Mouse (Mus musculus): ENCODE measurements at regions not wholly inside any gene's neighbourhood (a gene's known extent, or its start where the extent isn't known, plus 50 kb on each side); places are given as distances from the start of the nearest gene placed in this dataset.
"Not testable (repeated sequence)": the region's sequence is repeated elsewhere in the genome, so short reads cannot be mapped to it uniquely, and the experiment has no call there.

DNA sequence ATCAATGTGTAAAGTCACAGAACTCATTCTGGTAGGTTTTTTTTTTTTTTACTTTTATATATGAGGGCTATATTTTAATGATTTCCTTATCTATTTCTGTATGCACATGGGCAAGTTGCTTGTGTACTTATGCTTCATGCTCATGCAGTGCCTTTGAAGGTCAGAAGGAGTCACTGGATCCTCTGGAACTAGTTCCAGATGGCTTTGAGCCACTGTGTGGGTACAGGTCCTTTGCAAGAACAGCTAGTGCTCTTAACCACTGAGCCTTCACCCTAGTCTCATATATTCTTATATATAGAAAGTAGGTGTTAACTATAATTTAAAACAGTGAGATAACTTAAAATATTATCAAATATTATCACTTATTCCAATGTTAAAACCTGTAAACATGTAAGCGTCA lies 212.4 kb downstream of the Faxc start:
- Histone ChIP-seq H3K9me3 (no peaks in the 10 kb centered on the region), H3K4me2 (replicated peaks) (no peak overlapping the region), H3K9ac (no peak overlapping the region), H3K36me3 (no peaks in the 10 kb centered on the region), H3K27me3 (replicated peaks) (no peaks in the 10 kb centered on the region), H3K27ac (no peak overlapping the region), H3K4me1 (replicated peaks) (no peaks in the 10 kb centered on the region), H3K4me3 (replicated peaks) (no peak overlapping the region)
- no peak for ATAC-seq
- WGBS = 95% methylated on average over 1 of the region's 1 CpGs

DNA sequence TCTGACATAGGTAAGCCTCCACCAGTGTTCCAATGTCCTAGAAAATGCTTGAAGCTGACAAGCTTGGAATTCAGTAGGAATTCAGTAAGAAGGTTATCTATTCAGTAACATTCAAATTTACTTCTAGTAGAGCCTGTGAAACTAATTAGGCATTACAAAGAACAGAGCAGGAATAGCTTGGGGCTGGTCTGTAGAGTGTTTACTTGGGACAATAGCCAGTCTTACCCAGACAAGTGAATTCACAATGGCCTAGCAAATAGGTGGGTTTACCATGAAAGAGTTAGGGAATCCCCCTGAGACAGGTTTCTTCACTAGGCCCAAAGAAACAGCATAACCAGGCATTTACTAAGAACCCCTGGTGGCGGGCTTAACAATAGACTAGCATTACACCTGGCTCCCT lies 212.5 kb upstream of the Fbxl4 start:
- not testable (repeated sequence) for H3K4me2 ChIP-seq (replicated peaks); H3K9me3 ChIP-seq; H3K9ac ChIP-seq; H3K27ac ChIP-seq; H3K4me3 ChIP-seq (replicated peaks); ATAC-seq; H3K36me3 ChIP-seq; H3K4me1 ChIP-seq (replicated peaks); H3K27me3 ChIP-seq (replicated peaks)
- WGBS = 72% methylated on average over 1 of the region's 1 CpGs

DNA sequence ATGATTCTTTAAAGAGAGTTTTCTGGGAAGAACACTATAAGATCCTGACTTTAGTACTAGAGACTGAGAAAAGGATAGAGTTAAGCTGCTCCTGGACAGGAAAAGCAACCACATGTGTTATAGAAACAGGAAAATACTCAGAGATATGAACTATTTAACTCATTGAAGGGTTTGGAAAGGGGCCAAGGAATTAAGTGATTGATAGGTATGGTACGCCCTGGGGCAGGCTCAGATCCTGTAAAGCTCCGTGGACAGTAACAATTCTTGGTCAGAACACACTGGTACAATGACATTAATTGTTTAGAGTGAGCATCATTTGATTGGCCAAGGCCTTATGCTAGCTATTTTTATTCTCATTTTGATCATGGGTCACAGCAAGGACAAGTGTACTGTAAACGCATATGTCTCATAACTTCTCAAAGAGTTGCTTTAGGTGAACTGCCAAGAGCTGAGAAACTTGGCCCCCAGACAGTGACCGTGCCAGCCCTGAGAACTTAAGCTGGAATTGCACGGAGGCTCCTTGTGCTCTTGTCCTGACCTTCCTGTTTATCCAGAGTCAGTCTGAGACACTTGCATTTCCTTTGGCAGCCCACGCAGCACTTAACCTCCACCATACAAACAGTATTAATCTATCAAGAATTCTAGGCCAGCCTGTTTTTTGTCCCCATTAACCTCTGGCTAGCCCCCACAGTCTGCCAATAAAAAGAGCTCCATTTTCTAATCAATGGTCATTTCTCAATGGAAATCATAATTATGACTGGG lies 210.5 kb upstream of the Fbxl4 start:
- Histone ChIP-seq H3K4me1 (replicated peaks) (no peaks in the 10 kb centered on the region), H3K9me3 (no peaks in the 10 kb centered on the region), H3K4me2 (replicated peaks) (no peak overlapping the region), H3K9ac (no peak overlapping the region), H3K36me3 (no peaks in the 10 kb centered on the region), H3K27me3 (replicated peaks) (peaks cover 5% of the 10 kb centered on the region; the same call in 1 of the 2 replicates), H3K27ac (no peak overlapping the region), H3K4me3 (replicated peaks) (no peak overlapping the region)
- 31% methylated on average over 6 of the region's 6 CpGs for WGBS
- ATAC-seq = no peak

DNA sequence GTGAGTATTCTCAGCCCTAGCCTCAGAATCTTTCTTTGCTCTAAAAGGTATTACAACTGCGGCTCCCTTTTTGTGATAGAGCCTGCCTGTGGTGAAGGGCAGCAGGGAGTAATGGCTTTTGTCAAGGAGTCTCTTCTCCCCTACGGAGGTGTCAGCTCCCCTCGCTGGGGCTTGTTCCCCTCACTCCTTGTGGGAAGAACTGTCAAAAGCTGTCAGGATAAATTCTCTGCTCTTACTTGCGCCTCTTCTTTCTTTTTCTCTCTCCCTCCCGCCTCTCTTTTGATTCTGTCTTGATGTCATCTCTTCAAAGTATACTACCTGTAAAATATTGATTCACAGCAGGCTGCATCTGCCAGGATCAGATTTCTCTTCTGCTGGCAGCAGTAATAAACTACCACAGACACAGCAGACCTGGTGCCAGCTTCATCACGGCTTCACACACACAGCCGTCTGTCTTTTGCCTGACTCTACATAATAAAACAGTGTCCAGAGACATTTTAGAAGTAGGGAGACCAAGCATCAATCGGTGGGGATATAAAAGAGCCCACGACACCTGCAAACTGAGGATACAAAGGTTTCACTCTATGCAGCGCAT lies 205.3 kb upstream of the Fbxl4 start:
- no peak for ATAC-seq
- Histone ChIP-seq H3K9ac (no peak overlapping the region), H3K4me2 (replicated peaks) (no peak overlapping the region), H3K4me1 (replicated peaks) (no peaks in the 10 kb centered on the region), H3K9me3 (no peaks in the 10 kb centered on the region), H3K27ac (no peak overlapping the region), H3K4me3 (replicated peaks) (no peak overlapping the region), H3K36me3 (no peaks in the 10 kb centered on the region), H3K27me3 (replicated peaks) (peaks cover 13% of the 10 kb centered on the region)
- 12% methylated on average over 10 of the region's 10 CpGs for WGBS

DNA sequence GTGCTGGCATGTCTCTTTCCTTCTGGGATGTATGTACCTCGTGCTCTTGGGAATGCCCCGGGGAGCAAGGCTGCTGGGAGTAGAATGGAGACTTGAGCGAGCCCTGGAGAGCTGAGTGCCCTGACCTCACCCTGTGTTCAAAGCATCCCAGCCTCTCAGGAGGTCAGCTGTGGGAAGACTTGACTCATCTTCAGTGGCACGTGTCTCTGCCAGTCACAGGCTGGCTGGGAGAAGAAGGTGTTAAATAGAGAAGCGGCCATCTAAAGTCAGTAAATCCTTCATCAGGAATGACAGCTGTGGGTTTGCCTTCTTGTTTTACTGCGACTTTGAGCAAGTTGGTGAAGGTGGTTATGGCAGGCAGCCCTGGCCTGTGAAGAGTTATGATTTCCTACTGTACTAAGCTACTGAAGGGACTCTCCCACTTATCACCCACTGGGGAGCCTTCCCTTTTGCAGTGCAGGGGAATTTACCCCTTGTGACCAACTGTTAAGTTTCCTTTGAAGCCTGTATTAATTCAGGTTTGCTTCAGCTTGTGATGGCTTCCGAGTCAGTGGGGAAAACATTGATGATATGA lies 204.3 kb upstream of the Fbxl4 start:
- Histone ChIP-seq H3K9ac (no peak overlapping the region), H3K4me3 (replicated peaks) (no peak overlapping the region), H3K27me3 (replicated peaks) (peaks cover 13% of the 10 kb centered on the region), H3K4me1 (replicated peaks) (no peaks in the 10 kb centered on the region), H3K36me3 (no peaks in the 10 kb centered on the region), H3K4me2 (replicated peaks) (no peak overlapping the region), H3K9me3 (no peaks in the 10 kb centered on the region), H3K27ac (no peak overlapping the region)
- WGBS = 17% methylated on average over 7 of the region's 7 CpGs
- ATAC-seq = no peak

DNA sequence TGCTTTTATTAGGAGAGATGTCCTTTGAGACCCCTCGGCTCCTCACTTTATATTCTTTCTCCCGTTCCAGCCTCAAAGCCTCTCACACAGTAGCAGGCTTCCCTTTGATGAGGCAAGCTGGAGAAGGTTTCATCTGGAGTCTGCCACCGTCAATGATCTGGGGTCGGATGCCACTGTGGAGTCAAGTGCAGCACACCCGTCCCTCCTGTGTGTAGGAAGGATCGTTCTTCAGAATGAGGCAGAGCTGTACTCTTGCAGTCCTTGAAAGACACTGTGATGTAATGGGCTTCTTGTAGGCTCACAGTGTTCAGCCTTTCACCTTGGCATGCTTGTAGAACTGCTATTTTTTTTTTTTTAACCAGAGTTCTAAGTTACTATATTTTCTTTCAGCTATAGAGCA lies 203.7 kb upstream of the Fbxl4 start:
- no peaks in the 10 kb centered on the region for H3K9me3 ChIP-seq
- H3K36me3 ChIP-seq = no peaks in the 10 kb centered on the region
- no peaks in the 10 kb centered on the region for H3K4me1 ChIP-seq (replicated peaks)
- no peak overlapping the region for H3K4me2 ChIP-seq (replicated peaks)
- ATAC-seq = no peak
- H3K27ac ChIP-seq = no peak overlapping the region
- H3K4me3 ChIP-seq (replicated peaks) = no peak overlapping the region
- H3K9ac ChIP-seq = no peak overlapping the region
- H3K27me3 ChIP-seq (replicated peaks) = peaks cover 13% of the 10 kb centered on the region
- 38% methylated on average over 6 of the region's 6 CpGs for WGBS

DNA sequence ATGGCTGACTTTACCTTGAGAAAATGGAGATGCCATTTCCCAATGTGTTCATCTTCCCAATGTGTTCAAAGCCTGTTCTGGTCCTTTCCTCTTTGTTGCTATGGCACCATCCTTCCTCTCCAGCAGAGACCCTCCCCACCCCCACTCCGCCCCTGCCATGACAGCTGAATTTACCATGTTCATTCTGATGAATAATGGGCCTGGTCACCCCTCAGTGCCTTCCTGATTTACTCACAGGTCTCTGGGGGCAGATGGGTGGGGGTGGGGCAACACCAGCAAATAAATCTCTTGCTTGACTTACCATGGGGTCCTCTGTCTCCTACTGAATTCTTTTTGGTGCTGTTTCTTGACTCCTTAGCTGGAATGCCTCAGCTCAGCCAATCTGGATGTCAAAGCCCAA lies 170.9 kb upstream of the Fbxl4 start:
- H3K4me3 ChIP-seq (replicated peaks) = no peak overlapping the region
- no peak overlapping the region for H3K4me2 ChIP-seq (replicated peaks)
- no peak overlapping the region for H3K9ac ChIP-seq
- no peaks in the 10 kb centered on the region for H3K4me1 ChIP-seq (replicated peaks)
- H3K27ac ChIP-seq = no peak overlapping the region
- no peaks in the 10 kb centered on the region for H3K27me3 ChIP-seq (replicated peaks)
- 86% methylated on average over 1 of the region's 1 CpGs for whole genome bisulfite sequencing
- no peaks in the 10 kb centered on the region for H3K9me3 ChIP-seq
- ATAC-seq = no peak
- H3K36me3 ChIP-seq = no peaks in the 10 kb centered on the region

DNA sequence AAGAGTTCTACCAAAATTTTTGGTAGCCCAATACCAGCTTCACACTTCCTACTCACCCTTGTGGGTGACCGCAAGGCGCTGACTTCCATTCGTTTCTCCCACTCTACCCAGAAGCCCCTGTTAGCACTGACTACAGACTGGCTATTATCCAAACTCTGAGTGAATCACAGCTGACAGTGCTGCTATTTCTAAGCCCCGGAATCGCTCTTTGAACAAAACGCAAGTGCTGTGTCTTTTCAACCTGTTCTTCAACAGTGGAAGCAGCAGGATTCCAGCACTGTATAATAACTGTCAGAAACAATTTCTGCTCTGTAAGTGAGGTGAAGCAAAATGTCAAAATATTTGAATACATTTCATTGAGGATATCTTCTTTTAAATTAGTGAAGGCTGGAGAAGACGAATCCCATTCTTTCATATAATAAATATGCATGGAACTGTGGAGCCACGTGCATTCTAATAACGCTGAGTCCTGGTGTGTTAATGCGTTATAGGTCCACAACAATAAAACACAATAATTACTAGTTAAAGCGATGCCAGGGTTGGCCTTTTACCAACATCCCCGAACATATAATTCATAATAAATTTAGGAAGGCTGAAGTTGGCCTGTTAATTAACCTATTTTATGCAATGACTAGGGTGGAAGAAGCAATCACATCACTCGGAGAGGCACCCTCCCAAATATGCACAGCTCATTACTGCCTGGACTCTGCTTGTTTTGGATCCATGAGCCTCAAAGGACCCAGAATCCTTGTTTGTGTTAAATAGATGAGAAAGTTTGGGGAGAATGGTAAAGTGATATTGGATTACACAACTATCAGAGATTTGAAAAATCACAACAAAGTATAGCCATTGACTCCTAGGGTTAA lies 169.0 kb upstream of the Fbxl4 start:
- Histone ChIP-seq H3K27me3 (replicated peaks) (no peaks in the 10 kb centered on the region), H3K9ac (no peak overlapping the region), H3K27ac (no peak overlapping the region), H3K36me3 (no peaks in the 10 kb centered on the region), H3K4me3 (replicated peaks) (no peak overlapping the region), H3K4me2 (replicated peaks) (no peak overlapping the region), H3K9me3 (no peaks in the 10 kb centered on the region), H3K4me1 (replicated peaks) (no peaks in the 10 kb centered on the region)
- ATAC-seq = no peak
- 71% methylated on average over 13 of the region's 13 CpGs for WGBS

DNA sequence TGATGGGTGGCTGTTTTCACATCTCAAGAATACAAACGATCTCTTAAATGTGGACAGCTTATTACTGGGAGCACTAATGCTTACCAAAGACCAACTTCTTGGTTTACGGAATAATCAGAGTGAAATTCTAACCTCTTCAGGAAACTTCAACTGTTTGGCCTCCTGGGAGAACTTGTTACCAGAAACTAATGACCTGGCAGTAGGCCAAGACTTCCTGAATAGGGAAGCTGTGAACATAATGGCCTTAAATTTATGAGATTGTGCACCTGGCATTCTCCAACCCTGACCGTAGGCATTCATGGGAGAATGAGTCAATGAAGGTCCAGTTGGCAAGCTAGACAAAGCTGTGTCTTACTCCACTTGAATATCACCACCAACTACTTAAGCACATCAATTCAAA lies 160.8 kb upstream of the Fbxl4 start:
- Histone ChIP-seq H3K36me3 (no peaks in the 10 kb centered on the region), H3K27me3 (replicated peaks) (no peaks in the 10 kb centered on the region), H3K9me3 (no peaks in the 10 kb centered on the region), H3K9ac (no peak overlapping the region), H3K4me1 (replicated peaks) (no peaks in the 10 kb centered on the region), H3K27ac (no peak overlapping the region), H3K4me3 (replicated peaks) (no peak overlapping the region), H3K4me2 (replicated peaks) (no peak overlapping the region)
- no peak for ATAC-seq
- WGBS = 67% methylated on average over 3 of the region's 3 CpGs

DNA sequence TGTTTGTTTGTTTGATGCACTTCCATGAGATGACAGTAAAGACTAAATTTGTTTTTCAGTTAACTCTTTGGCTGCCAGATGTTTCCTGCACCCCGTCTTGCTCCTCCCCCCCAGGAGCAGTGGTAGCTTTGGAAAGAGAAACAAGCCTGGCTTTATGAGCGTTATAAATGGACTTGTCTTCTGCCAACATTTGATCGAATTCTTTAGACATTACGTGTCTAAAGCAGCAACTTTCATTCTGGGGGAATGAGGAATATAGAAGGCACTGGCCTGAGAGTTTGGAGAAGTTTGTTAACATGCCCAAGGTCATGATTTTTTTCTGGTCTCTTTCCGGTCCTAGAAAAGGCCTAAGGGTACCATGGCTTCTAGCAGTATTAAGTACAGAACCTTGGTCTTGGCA lies 148.8 kb upstream of the Fbxl4 start:
- Histone ChIP-seq H3K36me3 (no peaks in the 10 kb centered on the region), H3K27me3 (replicated peaks) (no peaks in the 10 kb centered on the region), H3K4me1 (replicated peaks) (no peaks in the 10 kb centered on the region), H3K4me3 (replicated peaks) (no peak overlapping the region), H3K27ac (no peak overlapping the region), H3K9me3 (no peaks in the 10 kb centered on the region), H3K9ac (no peak overlapping the region), H3K4me2 (replicated peaks) (no peak overlapping the region)
- no peak for ATAC-seq
- 69% methylated on average over 5 of the region's 5 CpGs for WGBS

DNA sequence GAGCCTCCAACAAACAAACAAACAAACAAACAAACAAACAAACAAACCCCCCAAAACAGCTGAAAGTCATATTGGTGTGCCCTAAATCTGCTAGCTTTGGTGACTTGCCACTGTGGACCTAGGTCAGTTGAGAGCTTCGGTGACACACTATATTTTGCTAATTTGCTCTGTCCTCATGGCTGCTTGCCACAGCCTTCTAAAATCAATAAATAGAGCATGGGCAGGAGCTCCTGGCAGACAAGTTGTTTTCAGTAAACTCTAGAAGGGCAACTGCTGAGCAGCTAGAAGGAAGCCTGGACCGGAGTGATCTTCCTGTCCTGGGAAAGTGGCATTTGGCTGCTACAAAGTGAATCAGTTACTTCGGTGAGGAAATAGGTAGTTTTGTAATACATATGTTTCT lies 119.7 kb upstream of the Fbxl4 start:
- Histone ChIP-seq H3K36me3 (no peaks in the 10 kb centered on the region), H3K9me3 (no peaks in the 10 kb centered on the region), H3K4me1 (replicated peaks) (no peaks in the 10 kb centered on the region), H3K4me3 (replicated peaks) (no peak overlapping the region), H3K4me2 (replicated peaks) (no peak overlapping the region), H3K27ac (no peak overlapping the region), H3K27me3 (replicated peaks) (no peaks in the 10 kb centered on the region), H3K9ac (no peak overlapping the region)
- WGBS = 87% methylated on average over 3 of the region's 3 CpGs
- no peak for ATAC-seq

DNA sequence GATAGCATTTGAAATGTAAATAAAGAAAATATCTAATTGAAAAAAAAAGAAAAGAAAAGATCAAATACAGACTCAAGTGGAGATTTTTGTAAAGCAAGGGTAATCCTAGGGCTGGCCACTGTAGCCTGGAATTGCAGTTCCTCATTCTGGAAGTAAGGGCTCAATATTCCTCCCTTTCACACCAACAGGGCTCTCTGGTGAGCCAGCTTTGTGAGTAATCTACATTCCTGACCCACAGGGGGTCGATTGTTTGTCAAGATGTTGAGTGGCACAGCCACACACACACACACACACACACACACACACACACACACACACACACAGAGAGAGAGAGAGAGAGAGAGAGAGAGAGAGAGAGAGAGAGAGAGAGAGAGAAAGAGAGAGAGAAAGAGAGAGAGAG lies 107.1 kb upstream of the Fbxl4 start:
- not testable (repeated sequence) for H3K9me3 ChIP-seq; H3K4me2 ChIP-seq (replicated peaks); H3K4me1 ChIP-seq (replicated peaks); ATAC-seq; H3K27ac ChIP-seq; H3K9ac ChIP-seq; H3K36me3 ChIP-seq; H3K4me3 ChIP-seq (replicated peaks); H3K27me3 ChIP-seq (replicated peaks)
- 64% methylated on average over 1 of the region's 1 CpGs for WGBS

All from intestine, embryonic 15.5 days (tissue).